Mouse (Mus musculus): Measurements from ENCODE around the gene Nexmif. TPM values are rescaled to one million over a fixed set of nuclear protein-coding genes. Genes with fewer than 3 reads are reported as not detected.
"Not testable (repeated sequence)": the region's sequence is repeated elsewhere in the genome, so short reads cannot be mapped to it uniquely, and the experiment has no call there.

Nexmif gene
- 12.1 and 12.3 TPM in 2 replicates for polyA plus RNA-seq (2015; fragmentation: Nextera tagmentation; extraction: Ambion mirVana)

- Histone ChIP-seq H3K9ac (replicated peaks) (peak within 1 kb of the TSS; percentile 83), H3K4me2 (replicated peaks) (peak within 1 kb of the TSS; percentile 61), H3K4me3 (replicated peaks) (peak within 1 kb of the TSS; percentile 64), H3K27me3 (peaks cover 39% of the 10 kb centered on the region), H3K27ac (peak within 1 kb of the TSS; percentile 96), H3K36me3 (no peaks in the 10 kb centered on the region), H3K9me3 (no peaks in the 10 kb centered on the region), H3K4me1 (replicated peaks) (no peaks in the 10 kb centered on the region)
- WGBS: 23% methylated on average over 13 of the region's 70 CpGs
- ATAC-seq: peak; percentile 86
Observed at GRCm38 (mm10) chrX:104200736-104201591, at the start of gene Nexmif. Gene Nexmif, minus strand, starts transcription at chrX:104201185.

DNA sequence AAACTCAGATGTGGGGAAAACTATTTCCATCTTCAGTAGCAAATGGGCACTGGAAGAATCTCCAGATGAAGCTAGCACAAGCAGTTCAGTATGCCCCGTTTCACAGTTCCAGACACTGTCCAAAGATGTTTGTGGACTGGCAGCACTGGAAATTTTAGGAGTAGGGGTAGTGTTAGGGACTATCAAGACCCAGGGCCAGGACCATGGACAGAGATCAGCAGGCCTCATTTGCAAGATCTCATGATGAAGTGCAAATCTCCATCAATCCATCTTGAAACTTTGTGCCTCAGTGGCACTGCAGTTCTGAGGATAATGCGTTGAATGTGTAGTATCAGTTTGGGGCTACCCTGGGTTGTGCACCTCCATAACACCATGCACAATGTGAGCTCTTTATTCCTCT is 7.7 kb upstream of the Nexmif start:
- H3K4me1 ChIP-seq (replicated peaks): no peaks in the 10 kb centered on the region
- H3K9ac ChIP-seq (replicated peaks): no peak overlapping the region
- ATAC-seq: no peak
- no peaks in the 10 kb centered on the region for H3K9me3 ChIP-seq
- no peak overlapping the region for H3K27ac ChIP-seq
- H3K4me2 ChIP-seq (replicated peaks): no peak overlapping the region
- H3K4me3 ChIP-seq (replicated peaks): no peak overlapping the region
- WGBS: 70% methylated on average over 2 of the region's 2 CpGs
- H3K27me3 ChIP-seq: peaks cover 14% of the 10 kb centered on the region; the same call in 1 of the 2 replicates
- no peaks in the 10 kb centered on the region for H3K36me3 ChIP-seq

DNA sequence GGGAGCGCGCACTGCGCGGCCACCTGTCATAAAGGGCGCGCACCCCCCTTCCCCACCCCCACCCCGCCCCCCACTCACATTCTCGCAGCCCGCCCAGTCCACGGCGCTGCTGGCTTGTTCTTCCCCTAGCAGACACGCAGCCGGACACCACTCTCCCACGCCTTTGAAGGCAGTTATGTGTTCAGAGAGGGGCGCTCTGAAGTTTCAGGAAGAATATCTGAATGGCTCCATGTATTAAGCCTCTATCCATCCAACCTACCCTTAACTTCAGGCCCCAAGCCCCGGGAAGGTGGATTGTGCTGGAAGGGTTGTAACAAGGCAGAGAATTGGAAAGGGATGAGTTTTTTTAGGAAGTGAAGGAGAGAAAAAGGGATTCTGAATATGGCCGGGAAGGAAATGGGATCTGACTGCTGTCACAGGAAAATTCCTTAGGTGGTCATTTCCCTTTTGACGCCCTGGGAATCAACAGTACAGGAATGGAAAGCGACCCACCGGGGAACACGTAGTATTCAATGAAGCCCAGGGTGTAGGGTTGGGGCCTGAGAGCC is 681 bp upstream of the Nexmif start:
- H3K9me3 ChIP-seq: no peaks in the 10 kb centered on the region
- WGBS: 26% methylated on average over 20 of the region's 21 CpGs
- peak overlapping the region; percentile 61 for H3K4me2 ChIP-seq (replicated peaks)
- H3K36me3 ChIP-seq: no peaks in the 10 kb centered on the region
- H3K27me3 ChIP-seq: peaks cover 37% of the 10 kb centered on the region
- H3K27ac ChIP-seq: peak overlapping the region; percentile 96
- no peaks in the 10 kb centered on the region for H3K4me1 ChIP-seq (replicated peaks)
- peak; percentile 54 for ATAC-seq
- peak overlapping the region; percentile 64 for H3K4me3 ChIP-seq (replicated peaks)
- H3K9ac ChIP-seq (replicated peaks): peak overlapping the region; percentile 83

GRCm38 (mm10) chrX:104200388-104200735 is 623 bp downstream of the Nexmif start:
- Histone ChIP-seq H3K9me3 (no peaks in the 10 kb centered on the region), H3K4me1 (replicated peaks) (no peaks in the 10 kb centered on the region), H3K9ac (replicated peaks) (peak overlapping the region; percentile 83), H3K36me3 (no peaks in the 10 kb centered on the region), H3K4me2 (replicated peaks) (peak overlapping the region; percentile 61), H3K27ac (peak overlapping the region; percentile 96), H3K27me3 (peaks cover 43% of the 10 kb centered on the region), H3K4me3 (replicated peaks) (peak overlapping the region; percentile 64)
- ATAC-seq: peak; percentile 70
- WGBS: no CpG with 5 or more reads among the region's 37 CpGs

GRCm38 (mm10) chrX:104199611-104200387 is 1.2 kb downstream of the Nexmif start:
- Histone ChIP-seq H3K4me2 (replicated peaks) (peak overlapping the region; percentile 61), H3K9me3 (no peaks in the 10 kb centered on the region), H3K4me1 (replicated peaks) (no peaks in the 10 kb centered on the region), H3K36me3 (no peaks in the 10 kb centered on the region), H3K27me3 (peaks cover 46% of the 10 kb centered on the region), H3K4me3 (replicated peaks) (peak overlapping the region; percentile 64), H3K9ac (replicated peaks) (peak overlapping the region; percentile 83), H3K27ac (peak overlapping the region; percentile 96)
- WGBS: 30% methylated on average over 67 of the region's 100 CpGs
- peak; percentile 57 for ATAC-seq

DNA sequence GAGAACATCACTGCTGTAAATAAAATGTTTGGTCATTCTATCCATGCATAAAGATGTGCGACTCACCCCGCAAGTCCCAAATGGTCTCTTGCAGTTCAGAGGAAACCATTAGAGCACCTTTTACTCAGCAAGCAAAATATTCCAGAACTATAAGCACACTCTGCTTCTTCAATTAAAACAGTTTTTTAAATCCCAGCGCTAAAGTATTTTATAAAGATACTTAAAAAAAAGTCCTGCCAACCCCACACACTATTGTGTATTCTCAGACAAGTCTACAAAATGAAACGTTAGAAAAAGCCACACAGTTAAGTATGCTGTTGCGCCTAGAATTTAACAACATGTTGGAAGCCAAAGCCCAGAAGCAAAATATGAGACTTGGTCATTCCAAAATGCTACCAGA is 1.9 kb downstream of the Nexmif start:
- no peak for ATAC-seq
- H3K9ac ChIP-seq (replicated peaks): peak overlapping the region; percentile 83
- peak overlapping the region; percentile 64 for H3K4me3 ChIP-seq (replicated peaks)
- H3K27me3 ChIP-seq: peaks cover 46% of the 10 kb centered on the region
- H3K4me2 ChIP-seq (replicated peaks): peak overlapping the region; percentile 61
- no peaks in the 10 kb centered on the region for H3K9me3 ChIP-seq
- WGBS: 52% methylated on average over 5 of the region's 5 CpGs
- no peaks in the 10 kb centered on the region for H3K4me1 ChIP-seq (replicated peaks)
- no peaks in the 10 kb centered on the region for H3K36me3 ChIP-seq
- no peak overlapping the region for H3K27ac ChIP-seq

DNA sequence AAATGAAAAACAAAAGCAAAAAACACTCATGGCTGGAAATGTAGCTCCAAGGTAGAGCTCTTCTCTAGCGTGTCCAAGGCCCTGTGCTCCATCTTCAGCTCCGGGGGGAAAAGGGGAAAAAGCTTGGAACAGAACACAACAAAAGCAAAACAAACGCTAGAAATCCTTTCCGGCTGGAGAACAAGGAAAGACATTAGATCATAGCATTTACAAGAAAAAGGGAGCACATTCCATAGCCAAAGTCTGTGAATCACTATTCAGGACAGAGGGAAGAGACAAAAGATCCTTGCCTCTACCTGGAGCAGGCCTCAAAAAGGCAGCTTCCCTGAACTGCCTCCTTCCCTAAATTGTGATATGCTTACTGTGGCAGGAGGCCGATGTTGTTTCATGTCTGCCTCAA is 4.4 kb downstream of the Nexmif start:
- Histone ChIP-seq H3K36me3 (no peaks in the 10 kb centered on the region), H3K9ac (replicated peaks) (no peak overlapping the region), H3K4me1 (replicated peaks) (no peaks in the 10 kb centered on the region), H3K4me3 (replicated peaks) (no peak overlapping the region), H3K4me2 (replicated peaks) (no peak overlapping the region), H3K27ac (no peak overlapping the region), H3K27me3 (peaks cover 28% of the 10 kb centered on the region), H3K9me3 (no peaks in the 10 kb centered on the region)
- ATAC-seq: no peak
- 40% methylated on average over 5 of the region's 5 CpGs for WGBS

DNA sequence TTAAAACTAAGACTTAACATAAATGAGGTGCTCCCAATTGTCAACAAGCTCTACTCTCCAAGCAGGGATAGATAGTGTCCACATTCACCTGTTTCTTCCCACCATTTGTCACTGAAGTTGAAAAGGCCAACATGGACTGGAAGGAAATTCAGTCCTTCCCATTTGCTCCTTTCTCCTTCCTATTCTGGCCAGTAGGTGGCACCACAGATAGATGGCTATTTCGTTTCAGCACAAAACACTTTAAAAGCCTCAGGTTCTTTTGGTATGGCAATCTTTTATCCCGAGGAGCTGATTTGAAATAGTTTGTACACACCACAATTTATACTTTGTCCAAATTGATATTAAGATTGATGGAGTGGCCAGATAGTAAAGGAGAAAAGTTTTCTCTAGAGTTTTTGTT is 21.7 kb downstream of the Nexmif start:
- H3K9ac ChIP-seq (replicated peaks): no peak overlapping the region
- H3K27ac ChIP-seq: no peak overlapping the region
- no peak overlapping the region for H3K4me2 ChIP-seq (replicated peaks)
- ATAC-seq: no peak
- H3K36me3 ChIP-seq: no peaks in the 10 kb centered on the region
- H3K4me1 ChIP-seq (replicated peaks): no peaks in the 10 kb centered on the region
- peaks cover 3% of the 10 kb centered on the region; the same call in 1 of the 2 replicates for H3K27me3 ChIP-seq
- 26% methylated on average over 2 of the region's 2 CpGs for WGBS
- no peaks in the 10 kb centered on the region for H3K9me3 ChIP-seq
- no peak overlapping the region for H3K4me3 ChIP-seq (replicated peaks)

DNA sequence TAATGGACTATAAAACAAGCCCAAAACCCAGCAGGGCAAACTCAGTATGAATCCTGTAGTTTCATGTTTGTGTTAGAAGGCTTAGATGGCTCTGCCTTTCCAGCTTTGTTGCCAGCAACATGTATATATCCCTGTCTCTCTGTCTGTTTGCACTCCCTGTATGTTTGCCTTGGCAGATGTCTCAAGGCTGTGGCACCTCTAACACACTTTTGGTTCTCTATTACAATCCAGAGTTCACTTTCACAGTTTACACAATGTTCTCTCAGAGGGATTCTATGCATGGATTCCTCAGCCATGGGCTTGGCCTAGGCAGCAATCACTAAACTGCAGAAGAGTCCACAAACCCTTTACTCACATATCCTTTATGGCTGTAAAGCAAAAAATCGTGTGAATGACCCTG is 50.9 kb downstream of the Nexmif start:
- H3K36me3 ChIP-seq: no peaks in the 10 kb centered on the region
- H3K27ac ChIP-seq: no peak overlapping the region
- no peak overlapping the region for H3K9ac ChIP-seq (replicated peaks)
- no peak overlapping the region for H3K4me2 ChIP-seq (replicated peaks)
- H3K9me3 ChIP-seq: no peaks in the 10 kb centered on the region
- H3K4me3 ChIP-seq (replicated peaks): no peak overlapping the region
- 46% methylated on average over 1 of the region's 1 CpGs for WGBS
- H3K4me1 ChIP-seq (replicated peaks): no peaks in the 10 kb centered on the region
- peaks cover 7% of the 10 kb centered on the region; the same call in 1 of the 2 replicates for H3K27me3 ChIP-seq
- ATAC-seq: no peak

GRCm38 (mm10) chrX:104115266-104115665 is 85.7 kb downstream of the Nexmif start:
- not testable (repeated sequence) for H3K36me3 ChIP-seq; H3K4me2 ChIP-seq (replicated peaks); H3K4me1 ChIP-seq (replicated peaks); H3K9ac ChIP-seq (replicated peaks); ATAC-seq; H3K27me3 ChIP-seq; H3K9me3 ChIP-seq; H3K4me3 ChIP-seq (replicated peaks); H3K27ac ChIP-seq
- WGBS: 74% methylated on average over 5 of the region's 5 CpGs

DNA sequence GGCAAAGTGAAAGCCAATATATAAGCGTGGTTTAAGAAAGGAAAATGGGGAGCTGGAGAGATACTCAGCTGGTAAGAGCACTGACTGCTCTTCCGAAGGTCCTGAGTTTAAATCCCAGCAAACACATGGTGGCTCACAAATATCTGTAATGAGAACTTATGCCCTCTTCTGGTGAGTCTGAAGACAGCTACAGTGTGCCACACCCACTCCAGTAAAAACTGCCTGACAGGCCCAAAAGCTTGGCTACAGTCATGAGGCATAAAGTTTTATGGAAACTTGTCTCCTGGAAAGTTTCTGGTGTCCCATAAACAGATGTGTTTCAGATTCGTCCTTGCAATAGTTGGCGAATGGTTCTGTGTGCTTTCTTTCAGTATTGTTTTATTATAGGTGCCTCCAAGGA is 86.4 kb downstream of the Nexmif start:
- no peak overlapping the region for H3K9ac ChIP-seq (replicated peaks)
- H3K9me3 ChIP-seq: no peaks in the 10 kb centered on the region
- H3K36me3 ChIP-seq: no peaks in the 10 kb centered on the region
- no peak overlapping the region for H3K4me2 ChIP-seq (replicated peaks)
- H3K27ac ChIP-seq: no peak overlapping the region
- 74% methylated on average over 4 of the region's 4 CpGs for WGBS
- H3K4me1 ChIP-seq (replicated peaks): no peaks in the 10 kb centered on the region
- ATAC-seq: no peak
- H3K4me3 ChIP-seq (replicated peaks): no peak overlapping the region
- no peaks in the 10 kb centered on the region; the same call in 1 of the 2 replicates for H3K27me3 ChIP-seq

GRCm38 (mm10) chrX:104054848-104055247 is 146.1 kb downstream of the Nexmif start:
- Histone ChIP-seq H3K9me3 (no peaks in the 10 kb centered on the region), H3K36me3 (no peaks in the 10 kb centered on the region), H3K4me1 (replicated peaks) (no peaks in the 10 kb centered on the region), H3K27me3 (peaks cover 12% of the 10 kb centered on the region), H3K4me2 (replicated peaks) (no peak overlapping the region), H3K4me3 (replicated peaks) (no peak overlapping the region), H3K27ac (no peak overlapping the region), H3K9ac (replicated peaks) (no peak overlapping the region)
- WGBS: 63% methylated on average over 2 of the region's 2 CpGs
- ATAC-seq: no peak
